Mouse (Mus musculus) cerebellum, adult 2 months (tissue): ENCODE data around the gene Abhd17b. TPM values are rescaled to one million over a fixed set of nuclear protein-coding genes. Genes with fewer than 3 reads are reported as not detected.
"Not testable (repeated sequence)": the region's sequence is repeated elsewhere in the genome, so short reads cannot be mapped to it uniquely, and the experiment has no call there.

Experiments used
- DNase-seq, 2 experiments: peaks; one replicate each; pipeline ENCODE4 v3.0.0; 2021
- H3K27ac ChIP-seq: fragments of 200-500 bp; 2 replicates; pipeline ENCODE4 v1.5.1; 2012; ENCODE audit warnings: low read length, control low read depth, inconsistent platforms; ENCODE audit not compliant: insufficient read depth
- H3K27me3 ChIP-seq: fragments of 200-500 bp; 2 replicates; pipeline ENCODE4 v1.6.1; 2012; ENCODE audit warnings: inconsistent platforms, mild to moderate bottlenecking, low read length, moderate library complexity; ENCODE audit not compliant: control insufficient read depth, insufficient read depth
- H3K4me1 ChIP-seq: fragments of 200-500 bp; 2 replicates; pipeline ENCODE4 v1.6.1; 2011; ENCODE audit warnings: low read length; ENCODE audit not compliant: control insufficient read depth, insufficient read depth
- H3K4me3 ChIP-seq: fragments of 200-500 bp; replicated peaks from 2 replicates; pipeline ENCODE3; 2011; ENCODE audit warnings: mild to moderate bottlenecking, low read depth, low read length, control low read depth; ENCODE audit not compliant: insufficient read depth
- CTCF ChIP-seq: fragments of 200-500 bp; IDR thresholded peaks from 2 replicates; pipeline ENCODE4 v1.5.1; 2011; ENCODE audit warnings: low read depth, mild to moderate bottlenecking, control low read depth, low read length, moderate library complexity, borderline replicate concordance; ENCODE audit not compliant: insufficient read depth
- POLR2A ChIP-seq: fragments of 200-500 bp; IDR thresholded peaks from 2 replicates; pipeline ENCODE4 v1.6.1; 2011; ENCODE audit warnings: low read length, control low read depth, borderline replicate concordance; ENCODE audit not compliant: insufficient read depth
- WGBS: fragments of 180-500 bp; shearing (Covaris S2); methylation state at CpG from one replicate; pipeline ENCODE4 v1.1.7; 2018; 5-methylcytosine and 5-hydroxymethylcytosine counted together
- polyA plus RNA-seq: library from polyadenylated mRNA; depleted of rRNA; stranded (reverse); fragments of >200 nt; gene quantifications from 2 replicates; pipeline ENCODE4 v1.2.3, GENCODE M21; 2012

Abhd17b gene
- polyA plus RNA-seq, 1 experiment: 45.4 TPM

DNA sequence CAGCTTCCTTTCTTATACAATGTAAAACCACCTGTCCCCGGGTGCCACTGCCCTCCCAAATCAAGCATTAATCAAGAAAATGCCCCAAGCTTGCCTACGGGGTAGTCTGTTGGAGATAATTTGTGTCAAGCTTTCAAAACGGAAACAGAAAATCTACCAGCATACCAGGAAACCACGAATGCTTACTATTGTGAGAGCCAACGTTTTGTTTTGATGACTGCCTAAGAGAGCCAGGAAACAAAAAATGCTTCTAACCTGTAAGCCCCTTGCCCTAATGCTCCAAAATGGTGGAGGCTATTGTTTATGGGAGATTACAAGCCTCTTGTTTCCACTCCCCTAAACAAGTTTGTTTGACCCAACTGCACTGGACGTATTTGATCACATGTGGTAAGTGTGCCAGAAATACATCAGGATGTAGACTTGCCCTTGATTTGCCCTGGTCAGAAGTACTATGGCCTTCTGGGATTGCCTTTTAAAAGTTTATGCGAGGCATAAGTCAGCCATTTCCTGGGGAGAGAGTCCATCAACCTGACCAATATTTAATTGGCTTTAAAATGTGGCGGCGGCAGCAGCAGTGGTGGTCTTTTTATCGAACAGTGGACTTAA is 61.4 kb downstream of the Abhd17b start:
- TF ChIP-seq POLR2A: no peak
- no peak for TF ChIP-seq CTCF
- peaks cover 3% of the 10 kb centered on the region; the same call in 1 of the 2 replicates for H3K4me1 ChIP-seq
- no peak for DNase-seq
- H3K4me3 ChIP-seq: no peak overlapping the region
- H3K27me3 ChIP-seq: no peaks in the 10 kb centered on the region
- no peak overlapping the region for H3K27ac ChIP-seq
- WGBS: 76% methylated on average over 10 of the region's 10 CpGs

GRCm38 (mm10) chr19:21715005-21715442 is 62.0 kb downstream of the Abhd17b start:
- peaks cover 3% of the 10 kb centered on the region; the same call in 1 of the 2 replicates for H3K4me1 ChIP-seq
- WGBS: 41% methylated on average over 10 of the region's 10 CpGs
- no peak for TF ChIP-seq CTCF
- no peak for TF ChIP-seq POLR2A
- no peak overlapping the region for H3K4me3 ChIP-seq
- H3K27ac ChIP-seq: no peak overlapping the region
- DNase-seq: no peak
- no peaks in the 10 kb centered on the region for H3K27me3 ChIP-seq

DNA sequence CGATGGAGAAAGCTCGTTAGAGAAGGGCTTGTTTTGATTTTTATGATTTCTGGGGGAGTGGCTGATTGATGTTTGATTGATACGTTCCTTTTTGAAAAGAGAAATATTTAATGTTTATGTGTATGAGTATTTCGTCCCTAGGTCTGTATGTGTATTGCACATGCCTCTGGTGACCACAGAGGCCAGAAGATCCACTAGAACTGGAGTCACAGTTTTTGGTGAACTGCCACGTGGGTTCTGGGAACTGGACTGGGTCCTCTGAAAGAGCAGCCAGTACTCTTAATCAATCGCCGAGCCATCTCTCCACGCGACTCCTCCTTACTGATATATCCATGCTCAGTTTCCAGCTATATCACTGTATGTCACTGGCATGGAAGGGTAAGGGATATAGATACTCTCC is 62.5 kb downstream of the Abhd17b start:
- TF ChIP-seq POLR2A (no peak), CTCF (no peak)
- Histone ChIP-seq H3K4me3 (no peak overlapping the region), H3K27me3 (no peaks in the 10 kb centered on the region), H3K4me1 (peaks cover 3% of the 10 kb centered on the region; the same call in 1 of the 2 replicates), H3K27ac (no peak overlapping the region)
- WGBS: 89% methylated on average over 9 of the region's 9 CpGs
- no peak for DNase-seq

DNA sequence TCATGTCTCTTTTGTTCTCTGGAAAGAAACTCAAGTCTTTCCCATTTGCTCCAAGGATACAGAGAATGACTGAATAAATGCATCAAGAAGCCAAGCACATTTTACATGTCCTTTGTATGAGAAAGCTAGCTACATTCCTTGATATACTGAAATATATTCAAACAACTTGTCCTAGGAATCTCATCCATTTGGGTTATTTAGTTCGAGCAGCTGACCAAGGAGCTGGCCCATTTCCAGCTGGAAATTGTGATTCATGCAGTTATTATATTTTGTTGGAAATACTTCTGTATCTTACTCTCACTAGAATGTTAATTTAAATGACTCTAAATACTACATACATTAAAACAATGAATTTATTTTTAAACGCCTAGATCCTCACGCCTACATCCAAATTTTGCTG is 63.5 kb downstream of the Abhd17b start:
- 77% methylated on average over 3 of the region's 3 CpGs for WGBS
- Histone ChIP-seq H3K4me3 (no peak overlapping the region), H3K4me1 (peaks cover 3% of the 10 kb centered on the region; the same call in 1 of the 2 replicates), H3K27ac (no peak overlapping the region), H3K27me3 (no peaks in the 10 kb centered on the region)
- TF ChIP-seq POLR2A (no peak), CTCF (no peak)
- no peak for DNase-seq

DNA sequence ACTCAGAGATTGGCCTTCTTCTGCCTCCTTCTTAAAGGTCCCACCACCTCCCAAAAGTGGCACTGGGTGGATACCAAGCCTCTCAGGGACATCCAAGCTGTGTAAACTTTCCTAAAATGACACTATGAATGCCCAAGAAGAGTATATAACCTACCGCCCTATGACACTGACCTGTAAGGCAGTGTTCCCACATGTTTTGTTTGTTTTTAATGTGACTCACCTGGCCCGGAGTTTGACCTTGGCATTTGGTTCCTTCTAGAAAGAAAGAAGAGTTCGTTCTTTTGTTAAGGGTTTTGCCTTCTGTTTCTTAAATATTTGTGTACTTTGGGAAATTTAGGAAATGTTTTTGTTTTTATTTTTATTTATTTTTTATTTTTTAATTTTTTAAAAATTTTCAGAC is 66.2 kb downstream of the Abhd17b start:
- no peak for TF ChIP-seq POLR2A
- TF ChIP-seq CTCF: no peak
- no peak for DNase-seq
- no peak overlapping the region for H3K4me3 ChIP-seq
- WGBS: 97% methylated on average over 3 of the region's 3 CpGs
- no peaks in the 10 kb centered on the region for H3K27me3 ChIP-seq
- no peak overlapping the region for H3K27ac ChIP-seq
- H3K4me1 ChIP-seq: no peaks in the 10 kb centered on the region

DNA sequence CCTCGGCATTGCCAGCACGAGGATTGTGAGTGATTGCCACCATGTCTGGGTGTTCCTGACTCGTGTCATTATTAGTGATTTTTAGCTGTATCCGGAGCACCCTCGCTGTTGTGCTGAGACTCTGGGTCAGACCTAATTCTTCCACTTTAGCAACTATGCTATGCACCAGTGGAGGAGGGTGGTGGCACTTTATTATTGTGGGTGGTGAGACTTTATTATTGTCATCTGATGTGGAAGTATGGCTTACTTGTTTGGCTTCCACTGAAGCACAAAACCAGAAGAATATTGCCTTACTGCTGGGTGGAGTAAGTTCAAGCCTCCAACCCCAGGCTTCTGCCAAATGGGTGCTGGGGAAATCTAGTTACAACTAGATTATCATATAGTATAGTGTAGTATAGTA is 68.0 kb downstream of the Abhd17b start:
- WGBS: 92% methylated on average over 5 of the region's 5 CpGs
- no peaks in the 10 kb centered on the region for H3K4me1 ChIP-seq
- DNase-seq: no peak
- no peaks in the 10 kb centered on the region for H3K27me3 ChIP-seq
- TF ChIP-seq POLR2A: no peak
- no peak for TF ChIP-seq CTCF
- no peak overlapping the region for H3K27ac ChIP-seq
- H3K4me3 ChIP-seq: no peak overlapping the region

DNA sequence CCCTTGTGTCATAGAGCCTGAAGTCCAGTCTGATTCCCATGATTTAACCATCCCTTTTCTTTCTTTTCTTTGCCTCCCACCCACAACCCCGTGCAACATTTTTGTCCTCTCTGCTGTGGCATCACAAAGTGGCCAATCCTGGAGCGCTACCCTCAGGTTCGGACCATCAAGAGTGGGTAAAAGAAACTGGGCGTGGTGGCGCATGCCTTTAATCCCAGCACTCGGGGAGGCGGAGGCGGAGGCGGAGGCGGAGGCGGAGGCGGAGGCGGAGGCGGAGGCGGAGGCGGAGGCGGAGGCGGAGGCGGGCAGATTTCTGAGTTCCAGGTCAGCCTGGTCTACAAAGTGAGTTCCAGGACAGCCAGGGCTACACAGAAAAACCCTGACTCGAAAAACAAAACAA is 70.3 kb downstream of the Abhd17b start:
- H3K27ac ChIP-seq: not testable (repeated sequence)

GRCm38 (mm10) chr19:21723911-21724655 is 71.1 kb downstream of the Abhd17b start:
- H3K27ac ChIP-seq: no peak overlapping the region
- H3K4me1 ChIP-seq: no peaks in the 10 kb centered on the region
- H3K4me3 ChIP-seq: no peak overlapping the region
- DNase-seq: peak in 1 of 2 experiments; percentile 58
- TF ChIP-seq CTCF (no peak), POLR2A (no peak)
- H3K27me3 ChIP-seq: no peaks in the 10 kb centered on the region
- 42% methylated on average over 8 of the region's 8 CpGs for WGBS

More for the DNA sequence above, 70.3 kb downstream of the Abhd17b start:
- not testable (repeated sequence) for DNase-seq, H3K4me3 ChIP-seq, H3K27me3 ChIP-seq, H3K4me1 ChIP-seq
- 96% methylated on average over 20 of the region's 20 CpGs for WGBS
